Mouse (Mus musculus) lung, postnatal 14 days (tissue): Measurements from ENCODE around the gene Srsf1.
"Not testable (repeated sequence)": the region's sequence is repeated elsewhere in the genome, so short reads cannot be mapped to it uniquely, and the experiment has no call there.

Source experiments
- DNase-seq: peaks from one replicate; pipeline ENCODE4 v3.0.0; 2021

Gene Srsf1

DNA sequence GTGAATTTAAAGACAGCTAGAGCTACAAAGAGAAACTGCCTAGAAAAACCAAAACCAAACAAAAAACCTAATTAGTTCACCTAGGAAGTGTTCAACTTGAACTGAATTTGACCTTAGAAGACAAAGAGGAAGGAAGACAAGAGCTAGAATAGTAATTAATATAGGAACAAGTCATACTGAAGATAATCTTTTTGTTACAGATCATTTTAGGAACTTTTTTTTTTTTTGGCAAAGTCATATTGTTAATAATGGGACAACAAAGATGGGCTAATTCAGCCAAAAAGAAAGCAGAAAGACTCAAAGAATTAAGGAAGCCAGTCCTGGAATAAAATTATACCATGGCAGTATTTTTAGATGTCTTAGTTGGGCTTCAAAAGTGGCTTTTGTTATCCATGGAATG, 2.9 kb upstream of the Srsf1 start:
- DNase-seq = no peak

GRCm38 (mm10) chr11:88045159-88045558, 2.0 kb upstream of the Srsf1 start:
- not testable (repeated sequence) for DNase-seq

- DNase-seq = no peak
Measured at GRCm38 (mm10) chr11:88045878-88046277, 1.3 kb upstream of the Srsf1 start.

DNA sequence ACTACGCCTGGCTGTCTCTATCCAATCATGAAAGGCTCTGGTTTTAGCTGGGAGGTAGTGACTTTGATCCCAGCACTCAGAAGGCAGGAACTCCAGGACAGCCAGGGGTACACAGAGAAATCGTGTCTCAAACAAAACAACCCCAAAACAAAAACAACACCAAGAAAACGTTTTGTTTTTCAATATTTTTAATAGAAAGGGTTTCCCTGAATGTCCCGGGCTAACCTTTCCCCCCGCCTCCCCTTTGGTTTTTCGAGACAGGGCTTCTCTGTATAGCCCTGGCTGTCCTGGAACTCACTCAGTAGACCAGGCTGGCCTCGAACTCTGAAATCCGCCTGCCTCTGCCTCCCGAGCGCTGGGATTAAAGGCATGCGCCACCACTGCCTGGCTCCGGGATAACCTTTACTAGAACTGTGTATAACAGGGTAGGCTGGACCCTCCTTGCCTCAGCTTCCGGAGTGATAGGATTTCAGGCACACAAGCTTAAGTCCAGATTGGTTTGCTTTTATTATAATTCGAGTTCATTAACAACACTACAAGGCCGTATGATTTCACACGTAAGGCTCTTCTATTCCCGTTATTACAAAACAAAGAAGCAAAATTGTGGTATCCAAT, 743 bp upstream of the Srsf1 start:
- DNase-seq = no peak

- peak; percentile 73 for DNase-seq
Measured at GRCm38 (mm10) chr11:88047871-88048531, 828 bp downstream of the Srsf1 start.

- no peak for DNase-seq
Measured at GRCm38 (mm10) chr11:88048961-88049670, 1.9 kb downstream of the Srsf1 start.

GRCm38 (mm10) chr11:88049732-88050131, 2.6 kb downstream of the Srsf1 start:
- no peak for DNase-seq

DNA sequence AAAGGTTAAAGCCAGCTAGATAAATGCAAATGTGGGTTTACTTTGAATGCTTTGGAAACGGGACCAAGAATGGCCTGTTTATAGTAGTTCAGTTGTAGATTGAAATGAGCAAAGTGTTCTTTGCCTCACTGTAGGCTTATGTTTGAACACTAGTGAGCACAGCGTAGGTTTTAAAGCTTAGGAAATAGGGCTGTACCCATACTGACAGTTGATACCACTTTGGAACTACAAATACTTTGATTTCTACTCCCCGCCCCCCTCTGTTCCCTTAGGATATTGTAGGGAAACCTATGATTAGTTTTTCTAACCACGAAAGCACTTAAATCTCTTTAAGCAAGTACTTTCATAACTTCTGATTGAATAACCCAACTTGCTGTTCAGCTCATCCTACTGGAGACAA, 5.5 kb downstream of the Srsf1 start:
- DNase-seq = no peak

DNA sequence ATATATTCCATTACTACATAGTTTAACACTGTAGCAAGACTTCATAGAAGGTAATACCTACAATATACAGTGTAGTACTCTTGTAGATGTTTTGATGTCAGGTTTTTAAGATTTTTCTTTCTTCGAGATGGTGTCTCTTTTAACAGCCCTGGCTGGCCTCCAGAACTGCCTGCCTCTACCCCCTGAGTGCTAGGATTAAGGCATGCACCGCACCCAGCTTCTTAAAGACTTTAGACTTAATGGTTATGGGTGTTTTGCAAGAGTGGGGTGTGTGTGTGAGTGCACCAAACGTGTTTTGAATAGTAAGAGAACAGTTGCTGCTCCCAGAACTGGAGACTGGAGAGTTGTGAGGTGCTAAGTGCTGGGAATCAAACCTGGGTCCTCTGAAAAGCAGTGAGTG, 6.6 kb downstream of the Srsf1 start:
- no peak for DNase-seq

GRCm38 (mm10) chr11:88054589-88054988, 7.4 kb downstream of the Srsf1 start:
- DNase-seq = peak; percentile 66

GRCm38 (mm10) chr11:88055777-88056176, 8.6 kb downstream of the Srsf1 start:
- DNase-seq = no peak

DNA sequence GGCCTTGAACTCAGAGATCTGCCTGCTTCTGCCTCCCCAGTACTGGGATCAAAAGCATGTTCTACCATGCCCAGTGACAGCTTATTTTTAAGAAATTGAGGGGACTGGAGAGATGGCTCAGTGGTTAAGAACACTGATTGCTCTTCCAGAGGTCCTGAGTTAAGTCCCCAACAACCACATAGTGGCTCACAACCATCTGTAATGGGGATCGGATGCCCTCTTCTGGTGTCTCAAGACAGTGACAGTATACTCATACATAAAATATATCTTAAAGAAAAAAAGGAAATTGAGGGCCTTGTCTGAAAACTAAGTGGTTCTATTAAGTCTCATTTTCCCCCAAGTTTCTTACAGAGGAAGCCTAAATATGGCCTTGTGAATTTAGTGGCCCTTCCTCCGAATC, 10.6 kb downstream of the Srsf1 start:
- DNase-seq = no peak

- DNase-seq = peak; percentile 45
Measured at GRCm38 (mm10) chr11:88059141-88059540, 12.0 kb downstream of the Srsf1 start.

DNA sequence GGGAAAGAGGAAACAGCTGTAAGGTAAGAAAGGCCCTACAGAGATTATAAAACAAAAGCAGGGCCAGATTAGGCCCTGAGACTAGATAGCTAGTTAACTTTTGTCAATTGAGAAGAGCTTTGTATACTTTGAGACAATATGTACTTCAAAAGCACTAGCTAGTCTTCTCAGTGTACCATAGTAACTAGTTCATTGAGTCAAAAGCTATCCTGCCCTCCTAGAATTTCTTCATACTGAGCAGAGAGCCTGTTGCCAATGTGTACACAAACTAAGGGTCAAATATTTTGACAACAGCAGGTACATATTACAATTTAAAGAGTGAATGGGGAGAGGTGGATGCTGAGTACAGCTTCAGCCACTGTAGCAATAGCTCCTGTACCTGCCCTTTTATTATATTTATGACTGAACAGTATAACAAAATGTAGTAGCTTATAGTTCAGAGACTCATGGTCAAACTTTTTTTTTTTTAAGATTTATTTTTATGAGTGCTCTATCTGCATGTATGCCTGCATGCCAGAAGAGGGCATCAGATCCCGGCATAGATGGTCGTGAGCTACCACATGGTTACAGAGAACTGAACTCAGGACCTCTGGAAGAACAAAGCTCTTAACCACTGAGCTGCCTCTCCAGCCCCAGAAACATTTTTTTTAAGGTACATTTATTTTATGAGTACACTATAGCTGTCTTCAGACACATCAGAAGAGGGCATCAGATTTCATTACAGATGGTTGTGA, 14.9 kb downstream of the Srsf1 start:
- no peak for DNase-seq

DNA sequence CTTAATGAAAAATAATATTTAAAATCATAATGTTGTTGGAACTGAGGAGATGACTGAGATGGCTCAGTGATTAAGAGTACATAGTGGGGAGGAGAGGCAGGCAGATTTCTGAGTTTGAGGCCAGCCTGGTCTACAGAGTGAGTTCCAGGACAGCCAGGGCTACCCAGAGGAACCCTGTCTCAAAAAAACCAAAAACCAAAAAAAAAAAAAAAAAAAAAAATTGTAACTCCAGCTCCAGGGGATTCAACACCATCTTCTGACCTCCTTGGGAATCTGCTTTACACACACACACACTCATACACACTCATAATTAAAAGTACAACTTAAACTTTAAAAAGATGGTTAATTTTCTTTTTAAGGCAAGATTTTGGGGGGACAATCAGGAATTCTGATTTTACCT, 18.6 kb downstream of the Srsf1 start:
- no peak for DNase-seq

- peak; percentile 14 for DNase-seq
Measured at GRCm38 (mm10) chr11:88067191-88067585, 20.0 kb downstream of the Srsf1 start.

DNA sequence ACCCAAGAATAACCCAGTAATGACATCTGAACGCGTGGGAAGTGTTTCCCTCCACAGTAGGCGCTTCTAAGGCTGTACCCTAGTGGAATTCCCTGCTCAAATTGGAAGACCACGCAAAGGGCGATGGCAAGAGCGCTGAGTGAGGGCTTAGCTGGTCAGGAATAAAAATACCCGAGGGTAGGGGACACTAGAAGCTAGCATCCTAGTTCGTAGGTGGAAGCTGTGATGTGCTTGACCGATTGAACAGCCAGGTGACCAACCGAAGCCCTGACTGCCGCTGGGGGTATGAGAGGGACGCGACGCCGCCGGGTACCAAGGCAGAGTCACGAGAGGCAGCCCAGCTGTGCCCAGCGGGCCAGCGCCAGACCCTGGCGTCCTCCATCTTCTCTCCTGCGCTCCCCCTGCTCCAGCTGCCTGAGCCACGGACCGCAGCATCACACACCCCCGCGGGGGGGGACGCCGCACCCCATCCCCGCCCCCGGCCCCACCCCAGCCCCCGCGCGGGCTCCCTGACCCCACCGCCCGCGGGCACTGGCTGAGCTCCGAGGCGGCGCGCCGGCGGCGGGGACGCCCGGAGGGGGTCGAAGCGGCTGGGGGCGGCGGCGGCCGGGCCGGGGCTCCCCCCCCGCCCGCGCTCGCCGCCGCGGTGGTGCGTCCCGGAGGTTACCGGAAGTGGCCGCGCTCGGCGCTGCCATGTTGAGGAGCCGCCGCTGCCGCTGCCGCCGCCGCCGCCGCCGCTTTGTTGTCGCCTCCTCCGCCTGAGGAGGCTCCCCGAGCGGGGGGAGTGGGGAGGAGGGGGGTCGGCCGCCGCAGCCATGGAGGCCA, 20.6 kb downstream of the Srsf1 start, which contains the start of gene Vezf1:
Vezf1 (plus strand) TSS at position 694 of the 825 bp plus-strand sequence.
- peak; percentile 80 for DNase-seq

GRCm38 (mm10) chr11:88068411-88069245, 21.5 kb downstream of the Srsf1 start:
- DNase-seq = peak; percentile 72

DNA sequence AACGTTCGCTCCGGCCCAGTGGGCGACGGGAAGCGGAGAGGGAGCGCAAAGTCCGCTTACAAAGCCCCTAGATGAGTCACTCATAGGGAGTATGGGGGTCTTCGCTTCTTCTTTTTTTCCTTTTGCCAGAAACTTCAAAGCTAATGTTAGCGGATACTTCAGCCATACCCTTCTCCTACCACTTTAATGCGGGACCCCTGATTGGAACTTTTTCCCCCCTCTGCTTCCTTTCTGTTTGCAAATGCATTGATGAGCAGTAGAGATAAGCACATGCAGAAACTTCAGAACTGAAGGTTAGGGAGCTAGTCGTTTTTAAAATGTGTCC, 22.0 kb downstream of the Srsf1 start:
- DNase-seq = no peak

- DNase-seq = no peak
Measured at GRCm38 (mm10) chr11:88070392-88070791, 23.2 kb downstream of the Srsf1 start.

DNA sequence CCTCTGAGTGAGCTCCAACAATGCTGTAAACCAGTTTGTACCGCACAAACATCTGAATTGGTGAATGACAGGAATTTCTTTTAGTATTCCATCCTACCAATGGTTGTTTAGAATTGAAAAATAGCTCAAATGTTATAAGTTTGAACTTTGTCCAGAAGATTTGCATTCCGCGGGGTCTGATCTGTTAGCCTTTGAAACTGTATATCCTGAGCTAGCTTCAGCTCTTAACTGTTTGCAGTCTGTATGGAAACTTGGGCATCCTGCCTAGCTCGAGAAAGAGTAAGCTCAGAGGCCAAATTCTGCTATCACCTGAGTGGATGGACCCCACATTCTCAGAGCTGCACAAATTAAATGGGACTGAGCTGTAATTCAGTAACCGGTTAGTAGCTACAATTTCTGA, 23.9 kb downstream of the Srsf1 start:
- no peak for DNase-seq
